Mouse (Mus musculus) heart, adult 2 months (tissue): Measurements from ENCODE around the gene Nhsl1.

Experiments used
- CTCF ChIP-seq: fragments of 200-600 bp; IDR thresholded peaks from 2 replicates; pipeline ENCODE4 v1.8.1; 2022; ENCODE audit warnings: antibody characterized with exemption, mild to moderate bottlenecking, moderate library complexity
- EP300 ChIP-seq: fragments of 200-500 bp; IDR thresholded peaks from 2 replicates; pipeline ENCODE4 v1.6.1; 2011; ENCODE audit warnings: low read depth, low read length, control low read depth; ENCODE audit not compliant: insufficient read depth
- POLR2A ChIP-seq: fragments of 200-500 bp; IDR thresholded peaks from 2 replicates; pipeline ENCODE4 v1.6.1; 2011; ENCODE audit warnings: mild to moderate bottlenecking, low read depth, low read length, control low read depth; ENCODE audit not compliant: insufficient read depth

DNA sequence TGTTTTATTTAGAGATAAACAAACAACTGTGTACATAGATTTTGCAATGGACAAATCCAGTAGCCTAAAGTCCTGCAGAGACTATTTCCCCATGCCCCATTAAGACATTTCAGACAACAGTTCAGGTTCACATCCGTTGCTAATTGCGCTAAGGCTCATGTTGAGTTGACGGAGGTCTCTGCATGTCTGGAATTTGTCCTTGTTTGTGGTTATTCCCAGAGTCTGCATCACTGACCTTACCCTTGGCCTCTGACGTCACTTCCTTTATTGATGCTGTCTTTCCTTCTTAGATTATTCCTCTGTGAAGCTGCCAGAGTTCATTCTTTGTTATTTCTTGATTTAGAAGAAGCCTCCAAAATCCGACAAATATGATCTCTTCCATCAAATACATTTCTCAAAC, 34.8 kb upstream of the Nhsl1 start:
- TF ChIP-seq CTCF (no peak), EP300 (no peak), POLR2A (no peak)
